Mouse (Mus musculus) heart, postnatal 36 days (tissue): Measurements from ENCODE around the gene Nt5c. TPM values are rescaled to one million over a fixed set of nuclear protein-coding genes. Genes with fewer than 3 reads are reported as not detected.

ENCODE experiments used
- DNase-seq, 2 experiments: peaks; one replicate each; pipeline ENCODE4 v3.0.0; 2021 to 2022
- intact Hi-C: fragments of 180-260 bp; cut with DNase I; formaldehyde crosslinking; loops from one replicate; pipeline ENCODE4 v1.15.1; 2025
- microRNA-seq, 2 experiments: library from miRNA; unstranded; fragments of <30 nt; microRNA quantifications; one replicate each; pipeline ENCODE4 v1.2.0; 2021; ENCODE audit warnings: borderline number of aligned reads in 2 of 2
- total RNA-seq, 2 experiments: library from RNA; stranded (reverse); gene quantifications; 2 replicates each; pipeline ENCODE4 v1.2.3; 2021

Nt5c gene
- total RNA-seq, 2 experiments from 2014 or later: 13.1 to 14.2 TPM

DNA sequence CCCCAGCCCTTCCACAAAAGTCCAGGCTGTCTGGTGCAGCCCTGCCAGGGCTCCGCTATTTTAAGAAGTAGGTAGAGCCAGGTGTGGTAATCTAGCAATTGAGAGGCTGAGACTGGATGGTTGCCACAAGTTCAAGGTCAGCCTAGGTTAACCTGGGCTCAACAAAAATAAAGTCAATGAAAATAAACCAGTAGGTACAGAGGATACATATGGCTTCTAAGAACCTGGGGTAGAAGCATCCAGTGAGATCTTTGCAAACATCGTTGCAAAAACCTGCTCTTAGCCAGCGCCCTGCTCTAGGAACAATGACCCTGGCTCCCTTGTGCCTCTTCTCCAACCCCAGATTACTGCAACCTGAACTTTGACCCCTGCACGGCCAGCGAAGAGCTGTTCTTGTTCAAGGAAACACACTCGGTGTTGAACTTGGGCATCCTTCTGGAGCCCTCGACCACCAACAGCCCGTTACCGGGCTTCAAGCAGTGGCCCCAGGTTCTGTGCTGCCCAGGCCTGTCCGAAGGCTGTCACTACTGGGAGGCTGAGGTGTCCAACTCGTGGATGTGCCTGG is 44.3 kb downstream of the Nt5c start:
- DNase-seq: no peak
- intact Hi-C loops: no loop called here

DNA sequence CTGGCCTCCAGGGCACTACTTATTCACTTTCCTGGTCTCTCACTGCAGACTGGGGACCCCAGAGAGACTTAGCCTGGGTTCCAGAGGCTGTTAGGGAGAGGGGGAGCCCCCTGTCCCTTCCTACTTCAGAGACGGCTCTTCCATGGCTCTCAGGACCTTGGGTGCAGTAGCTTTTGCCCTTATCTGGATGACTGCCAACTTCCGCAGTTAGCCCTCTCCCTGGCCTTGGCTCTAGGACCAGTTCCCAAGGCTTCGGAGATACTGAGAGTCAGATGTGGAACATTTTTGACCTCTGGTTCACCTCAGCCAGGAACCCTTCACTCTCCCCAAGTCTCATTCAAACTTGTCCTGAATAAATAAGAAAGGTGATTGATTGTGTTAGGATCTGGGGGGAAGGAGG is 44.8 kb downstream of the Nt5c start:
- DNase-seq: peak in 1 of 2 experiments; percentile 29
- intact Hi-C loops: no loop called here

DNA sequence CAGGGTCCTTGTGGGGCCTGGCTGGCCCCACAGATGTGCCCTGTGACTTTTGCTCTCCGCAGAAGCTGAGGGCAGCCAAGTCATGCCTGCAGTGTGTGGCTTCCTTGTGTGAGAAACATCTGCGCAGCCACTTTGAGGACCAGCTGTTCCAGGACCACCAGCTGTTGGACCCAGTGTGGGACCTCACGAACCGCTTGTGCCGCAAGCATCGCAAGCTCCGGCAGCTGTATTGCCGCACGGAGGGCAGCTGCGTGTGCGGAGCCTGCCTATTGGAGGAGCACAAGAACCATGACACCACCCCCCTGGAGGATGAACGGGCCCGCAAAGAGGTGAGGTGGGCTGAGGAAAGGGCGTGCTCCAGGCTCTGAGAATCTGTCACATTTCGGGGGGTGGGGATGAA is 50.2 kb downstream of the Nt5c start:
- DNase-seq: no peak
- intact Hi-C loops: no loop called here

Small RNA genes within 50 kb of the gene (microRNA-seq; reads per million reads assigned to microRNA genes)
- 0 reads per million in 2 experiments for gene Mir3968

Other genes starting within 250 kb of the Nt5c start
- gene Grin2c, start 224.6 kb downstream of the Nt5c start, total RNA-seq: under 1 TPM; 0.11 to 0.25 TPM
- gene Fdxr, start 214.8 kb downstream of the Nt5c start, total RNA-seq: 1 to 10 TPM; 9.5 to 9.7 TPM
- gene Fads6, start 194.2 kb downstream of the Nt5c start, total RNA-seq: 1 to 10 TPM; 1.2 TPM
- gene Otop2, start 184.7 kb downstream of the Nt5c start, total RNA-seq: not detected
- gene Ush1g, start 169.8 kb downstream of the Nt5c start, total RNA-seq: under 1 TPM in 1 of 2 experiments, not detected in 1; 0.14 TPM
- gene Otop3, start 157.1 kb downstream of the Nt5c start, total RNA-seq: not detected
- gene Hid1, start 124.1 kb downstream of the Nt5c start, total RNA-seq: 1 to 10 TPM; 4.2 to 4.8 TPM
- 1 to 10 TPM; 5.8 to 5.9 TPM for gene Cdr2l, start 109.9 kb downstream of the Nt5c start, total RNA-seq
- gene Mrpl58, start 88.1 kb downstream of the Nt5c start, total RNA-seq: 100 to 1,000 TPM; 134 to 149 TPM
- 1,000 to 10,000 TPM; 2,281 to 2,357 TPM for gene Atp5h, start 71.9 kb downstream of the Nt5c start, total RNA-seq
- gene Kctd2, start 71.7 kb downstream of the Nt5c start, total RNA-seq: 10 to 100 TPM; 27.9 to 28.3 TPM
- gene Trim80, start 51.3 kb downstream of the Nt5c start, total RNA-seq: not detected
- not detected for gene Slc16a5, start 29.4 kb downstream of the Nt5c start, total RNA-seq
- gene Armc7, start 16.2 kb downstream of the Nt5c start, total RNA-seq: 1 to 10 TPM; 1.5 to 2.4 TPM
- gene Jpt1, start 22.5 kb upstream of the Nt5c start, total RNA-seq: 100 to 1,000 TPM; 124 to 143 TPM
- 100 to 1,000 TPM; 165 to 185 TPM for gene Sumo2, start 44.4 kb upstream of the Nt5c start, total RNA-seq
- gene Nup85, start 72.6 kb upstream of the Nt5c start, total RNA-seq: 10 to 100 TPM; 23.5 to 23.8 TPM
- gene Mrps7, start 112.1 kb upstream of the Nt5c start, total RNA-seq: 10 to 100 TPM; 80.1 to 85.7 TPM
- gene Gga3, start 112.2 kb upstream of the Nt5c start, total RNA-seq: 10 to 100 TPM; 18.0 to 21.3 TPM
- gene Mif4gd, start 121.1 kb upstream of the Nt5c start, total RNA-seq: 10 to 100 TPM; 47.3 to 53.8 TPM
- gene Slc25a19, start 136.4 kb upstream of the Nt5c start, total RNA-seq: 10 to 100 TPM; 35.5 to 38.8 TPM
- gene Grb2, start 216.7 kb upstream of the Nt5c start, total RNA-seq: 100 to 1,000 TPM; 102 to 110 TPM